ENCODE assay signal across 10 mouse cellular contexts in genomic region chr15:83772460-83772859, GRCm38 (mm10). TPM values are rescaled to one million over a fixed set of nuclear protein-coding genes. Genes with fewer than 3 reads are reported as not detected.
DNase-seq lines count a peak whose midpoint lies in the region; ATAC-seq and TF ChIP-seq lines count a peak whose summit lies in the region.
"Had no signal": no experiment of that assay in that cellular context is flagged by ENCODE, and none has a peak within 500 bp of the region (broad histone marks: within the 10 kb centered on the region; RNA-seq: fewer than 3 reads in every experiment).

No protein-coding gene starts in this region.

- H3K4me2 ChIP-seq in kidney, embryonic 15.5 days: no peak overlapping the region

- H3K9ac ChIP-seq in kidney, embryonic 15.5 days: no peak overlapping the region
- H3K9ac ChIP-seq: liver, embryonic 14.5 days had no signal

- DNase-seq in kidney, adult 2 months: peak; percentile 64
- peak; percentile 38 for DNase-seq in adrenal gland, adult 2 months
- DNase-seq in cerebellum, postnatal 25 days: peak; percentile 22 to 45
- DNase-seq in heart, postnatal 36 days: peak; percentile 28 to 52
- no peak for DNase-seq in spleen, adult 12 weeks (ENCODE audit: low spot score)
- no peak for DNase-seq in yolk sac, embryonic 10.5 days (ENCODE audit: low spot score)
- no peak for DNase-seq in natural killer cell, adult 2 months (ENCODE audit: low spot score in 2 of 2)

- intact Hi-C loops in heart, postnatal 36 days (cut with DNase I): no loop called here

- 46% methylated on average over 5 of the region's 5 CpGs for WGBS in kidney, adult 2 months
- 61% methylated on average over 5 of the region's 5 CpGs for WGBS in kidney, embryonic 15.5 days

- no peak overlapping the region for H3K4me3 ChIP-seq in kidney, adult 2 months (ENCODE audit: insufficient read depth, low read depth, low read length)
- H3K4me3 ChIP-seq in kidney, embryonic 15.5 days (replicated peaks): no peak overlapping the region

- TF ChIP-seq CTCF in kidney, adult 2 months (conservative IDR thresholded peaks at IDR 0.05; ENCODE audit: insufficient read depth, insufficient read length, low read depth, low read length): no peak

- no peak for ATAC-seq in kidney, embryonic 15.5 days (replicated peaks; ENCODE audit: low FRiP score)

- no peak for TF ChIP-seq POLR2A in kidney, adult 2 months (IDR thresholded peaks at IDR 0.05; ENCODE audit: low read depth, low read length)

- no peaks in the 10 kb centered on the region for H3K4me1 ChIP-seq in kidney, adult 2 months (ENCODE audit: control insufficient read depth, insufficient read depth, low read length)
- no peaks in the 10 kb centered on the region for H3K4me1 ChIP-seq in kidney, embryonic 15.5 days

- no peak overlapping the region for H3K27ac ChIP-seq in kidney, adult 2 months (ENCODE audit: insufficient read depth, low read depth, low read length)
- H3K27ac ChIP-seq in kidney, embryonic 15.5 days: no peak overlapping the region
- H3K27ac ChIP-seq: liver, embryonic 14.5 days had no signal

- no peaks in the 10 kb centered on the region for H3K9me3 ChIP-seq in kidney, embryonic 15.5 days (replicated peaks)

- no peaks in the 10 kb centered on the region for H3K27me3 ChIP-seq in kidney, adult 2 months (replicated peaks; ENCODE audit: control insufficient read depth, insufficient read depth, low read length)
- peaks cover 25% of the 10 kb centered on the region for H3K27me3 ChIP-seq in kidney, embryonic 15.5 days

- no peaks in the 10 kb centered on the region for H3K36me3 ChIP-seq in kidney, adult 2 months (ENCODE audit: control insufficient read depth, insufficient read depth, low read length)
- no peaks in the 10 kb centered on the region for H3K36me3 ChIP-seq in kidney, embryonic 15.5 days

RNA-seq across cellular contexts. Expression of gene Mpped1, which starts 6.8 kb away (rescaled TPM):
- polyA plus RNA-seq in kidney, adult 2 months (2012; rRNA removed): not detected in 2 replicates
- polyA plus RNA-seq in kidney, embryonic 15.5 days (2015; fragmentation: Nextera tagmentation; extraction: Ambion mirVana): 0.41 and 0.70 TPM in 2 replicates
- not detected for total RNA-seq in adrenal gland, adult 2 months (2021)
- polyA plus RNA-seq in adrenal gland, adult 2 months (2012; rRNA removed): not detected in 2 replicates
- total RNA-seq in heart, postnatal 36 days (2021): not detected
- total RNA-seq: granulocyte monocyte progenitor cell, adult 5-6 weeks had no signal

RNA-seq across cellular contexts. Expression of gene Scube1, which starts 47.6 kb away (rescaled TPM):
- polyA plus RNA-seq in kidney, adult 2 months (2012; rRNA removed): 3.5 TPM in 2 replicates
- 5.1 and 6.1 TPM in 2 replicates for polyA plus RNA-seq in kidney, embryonic 15.5 days (2015; fragmentation: Nextera tagmentation; extraction: Ambion mirVana)
- total RNA-seq in adrenal gland, adult 2 months (2021): 1 to 10 TPM; 3.2 to 9.1 TPM
- 10.5 and 15.1 TPM in 2 replicates for polyA plus RNA-seq in adrenal gland, adult 2 months (2012; rRNA removed)
- total RNA-seq in heart, postnatal 36 days (2021): 1 to 10 TPM; 1.3 TPM
- total RNA-seq: granulocyte monocyte progenitor cell, adult 5-6 weeks had no signal

Comparison
In these comparisons a context has a peak if more than half of its experiments do, and no peak if none do; other contexts are left out.
1. DNase-seq: peak in kidney, adult 2 months (single experiment), adrenal gland, adult 2 months (single experiment), cerebellum, postnatal 25 days (2 of 2) and heart, postnatal 36 days (2 of 2); none in spleen, adult 12 weeks (single experiment), yolk sac, embryonic 10.5 days (single experiment) and natural killer cell, adult 2 months (0 of 2).